Mouse (Mus musculus) heart, adult 9 months (tissue): ENCODE results near the gene Prkn.

Experiments
- DNase-seq, 2 experiments: peaks; one replicate each; pipeline ENCODE4 v3.0.0; 2022; ENCODE audit warnings: low spot score in 2 of 2

Gene Prkn

DNA sequence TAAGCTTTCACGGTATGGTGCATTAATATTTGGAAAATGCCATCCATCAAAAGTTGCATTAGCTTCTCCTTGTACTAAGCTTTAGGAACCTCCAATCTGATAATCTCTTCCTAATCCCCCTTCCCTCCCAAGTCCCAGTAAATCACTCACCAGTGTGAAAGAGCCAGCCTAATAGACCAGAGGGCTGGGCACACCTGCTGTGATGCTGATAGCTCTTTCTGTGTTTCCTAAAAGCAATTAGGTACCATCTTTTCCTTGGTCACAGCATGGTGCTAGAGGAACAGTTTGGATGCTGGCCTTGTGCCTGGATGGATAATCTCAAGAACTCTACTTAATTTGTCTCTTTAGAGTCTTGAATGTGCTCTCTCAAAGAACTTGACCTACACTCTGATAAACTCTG lies 287.0 kb downstream of the Prkn start:
- no peak for DNase-seq

DNA sequence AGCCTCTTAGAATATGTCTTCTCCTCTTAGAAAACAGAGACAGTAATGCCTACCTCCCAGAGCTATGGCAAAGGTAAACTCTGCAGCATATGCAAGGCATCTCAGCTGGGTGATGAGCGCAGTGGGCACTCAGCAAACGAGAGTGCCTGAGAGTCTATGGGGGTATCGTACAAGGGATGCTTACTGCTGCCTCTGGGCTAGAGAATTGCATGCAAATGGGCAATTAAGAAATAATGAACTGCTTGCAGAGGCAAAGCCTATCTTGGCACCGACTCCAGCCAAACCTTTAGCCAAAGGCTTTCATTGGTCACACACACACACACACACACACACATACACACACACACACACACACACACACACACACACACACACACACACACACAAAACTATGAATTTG lies 290.7 kb downstream of the Prkn start:
- no peak for DNase-seq

DNA sequence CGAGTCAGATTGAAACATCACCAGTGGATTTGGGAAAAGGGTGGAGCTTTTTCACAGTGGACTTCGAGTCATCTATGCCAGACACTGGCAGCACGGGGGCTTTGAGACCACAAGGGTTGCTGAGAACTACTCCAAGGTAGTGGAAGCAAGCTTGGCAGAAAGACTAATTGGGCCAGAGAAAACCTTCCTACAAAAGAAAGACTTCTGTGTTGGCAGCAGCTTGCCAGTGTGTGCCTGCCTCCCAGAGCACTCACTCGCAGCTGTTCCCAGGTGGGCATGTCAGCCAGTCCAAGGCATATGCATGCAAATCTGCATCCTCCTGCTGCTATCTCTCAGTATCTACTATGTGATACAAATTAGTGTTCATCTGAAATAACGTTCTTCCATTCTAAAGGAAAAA lies 302.1 kb downstream of the Prkn start:
- DNase-seq = no peak

DNA sequence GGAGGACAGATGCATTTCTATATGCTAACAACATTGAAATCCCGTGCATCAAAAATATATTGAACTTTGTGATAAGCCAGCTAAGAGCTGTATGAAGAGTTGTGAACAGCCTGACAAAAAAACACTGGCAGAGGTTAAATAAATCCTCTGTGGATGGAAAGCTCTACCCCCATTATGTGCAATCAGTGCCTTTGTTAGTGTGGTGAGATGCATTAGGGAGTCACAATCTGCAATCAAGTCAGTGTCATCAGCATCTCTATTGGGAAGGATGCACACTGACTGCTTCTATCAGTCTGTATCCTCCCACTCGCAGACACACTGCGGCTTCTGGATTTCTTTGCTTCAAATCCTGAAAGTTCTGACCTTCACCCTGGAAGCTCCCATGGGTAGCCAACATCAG lies 315.9 kb downstream of the Prkn start:
- no peak for DNase-seq

DNA sequence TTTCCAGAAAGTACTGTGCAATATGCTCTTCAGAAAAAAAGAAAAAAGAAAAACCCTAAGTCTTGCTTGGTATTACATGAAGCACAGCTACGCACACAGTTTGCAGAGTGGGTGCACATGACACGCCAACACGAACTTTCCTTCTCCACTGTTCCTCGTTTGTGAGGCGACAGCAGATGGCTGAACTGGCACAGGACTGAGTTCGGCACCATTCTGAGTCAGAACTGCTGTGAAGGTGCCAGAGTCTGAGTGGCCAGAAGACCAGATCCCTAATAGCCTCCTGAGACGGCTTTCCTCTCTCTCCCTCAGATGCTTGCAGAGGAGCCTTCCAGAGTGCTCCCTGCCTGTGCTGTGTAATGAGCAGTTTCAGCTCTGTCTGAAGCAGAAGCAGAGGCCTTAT lies 317.4 kb downstream of the Prkn start:
- DNase-seq = peak; percentile 4 to 19

DNA sequence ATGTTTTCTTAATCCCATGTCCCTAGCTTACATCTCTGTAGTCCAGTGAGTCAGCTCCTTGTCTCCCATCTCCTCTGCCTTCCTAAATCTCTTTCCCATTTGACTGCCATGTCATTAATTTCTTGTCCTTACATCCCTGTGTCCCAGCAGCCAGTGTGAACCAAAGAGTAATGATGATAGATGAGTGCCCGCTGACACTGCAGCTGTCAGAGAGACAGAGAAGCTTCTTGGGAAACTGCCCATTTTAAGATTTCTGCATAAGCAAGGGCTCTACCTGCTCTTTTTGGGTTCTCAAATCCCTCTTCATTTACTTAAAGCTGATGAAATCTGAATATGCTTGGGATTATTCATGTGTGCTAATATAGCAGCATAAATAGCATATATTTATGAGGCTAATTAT lies 321.3 kb downstream of the Prkn start:
- no peak for DNase-seq

DNA sequence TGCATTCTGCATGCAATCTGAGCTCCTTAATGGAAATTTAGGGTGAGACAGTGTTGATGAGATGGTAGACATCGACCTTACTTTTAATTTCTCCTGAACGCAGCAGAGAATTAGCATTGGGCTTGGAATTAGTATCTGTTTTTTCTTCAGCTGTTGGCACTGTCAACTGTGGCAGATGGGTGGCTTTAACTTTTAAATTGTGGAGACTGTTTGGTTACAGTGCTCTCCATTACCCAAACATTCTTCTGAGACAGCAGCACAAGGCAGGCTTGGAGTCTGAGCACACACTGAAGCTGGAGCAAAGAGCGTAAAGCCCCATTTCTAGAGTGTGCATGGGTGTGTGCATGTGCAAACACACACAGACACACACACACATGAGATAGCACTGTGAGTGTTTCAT lies 322.6 kb downstream of the Prkn start:
- no peak for DNase-seq

DNA sequence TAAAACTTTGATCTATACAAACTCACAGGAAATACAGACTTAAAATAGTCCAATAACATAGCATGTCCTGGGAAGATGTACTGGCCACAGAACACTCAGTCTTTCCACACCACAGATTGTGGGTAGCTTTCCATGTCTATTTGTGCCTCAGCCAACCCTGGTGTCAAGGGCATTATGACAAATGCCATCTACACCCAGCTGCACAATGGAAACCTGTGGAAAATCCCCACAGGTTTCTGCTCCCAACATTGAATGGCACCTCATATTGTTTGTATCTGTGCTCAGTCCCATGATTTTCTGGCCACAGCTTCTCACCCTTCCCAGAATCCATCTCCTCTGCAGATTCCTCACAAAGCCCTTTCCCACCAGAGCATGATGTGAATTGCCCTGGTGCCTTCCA lies 347.2 kb downstream of the Prkn start:
- no peak for DNase-seq

DNA sequence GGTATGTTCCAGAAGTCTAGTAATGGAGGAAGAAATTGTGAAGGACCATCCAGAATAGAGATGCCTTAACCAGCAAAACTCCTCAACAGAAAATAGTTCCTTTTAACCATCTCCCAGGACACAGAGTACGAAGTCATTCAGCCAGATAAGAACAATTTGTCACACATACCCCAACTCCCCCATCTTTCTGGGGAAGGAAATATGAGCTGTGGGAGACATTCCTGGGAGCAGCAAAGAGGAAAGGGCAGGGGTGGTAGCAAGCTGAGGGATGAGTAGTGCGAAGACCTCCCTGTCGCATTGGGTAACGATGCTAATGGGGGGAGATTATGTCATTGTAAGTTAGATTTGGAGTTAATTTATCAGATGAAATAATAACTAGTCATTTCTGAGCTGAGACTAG lies 348.3 kb downstream of the Prkn start:
- DNase-seq = no peak

DNA sequence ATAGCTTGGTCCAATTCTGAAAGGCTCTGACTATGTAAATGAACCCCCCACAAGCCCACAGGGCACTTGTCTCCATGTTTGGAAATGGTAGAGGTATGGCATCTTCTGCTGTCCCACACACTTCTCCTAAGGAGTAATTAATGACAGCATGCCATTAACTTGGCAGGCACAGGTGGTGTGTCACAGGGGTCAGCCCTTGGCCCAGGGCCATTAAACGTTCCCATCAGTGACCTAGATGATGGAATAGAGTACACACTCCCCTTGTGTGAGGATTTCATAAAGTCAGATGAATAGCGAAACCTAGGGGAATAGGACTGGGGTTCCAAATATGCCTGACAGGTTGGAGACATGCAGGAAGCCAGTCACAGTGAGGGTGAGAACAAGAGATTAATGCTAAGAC lies 350.1 kb downstream of the Prkn start:
- no peak for DNase-seq

DNA sequence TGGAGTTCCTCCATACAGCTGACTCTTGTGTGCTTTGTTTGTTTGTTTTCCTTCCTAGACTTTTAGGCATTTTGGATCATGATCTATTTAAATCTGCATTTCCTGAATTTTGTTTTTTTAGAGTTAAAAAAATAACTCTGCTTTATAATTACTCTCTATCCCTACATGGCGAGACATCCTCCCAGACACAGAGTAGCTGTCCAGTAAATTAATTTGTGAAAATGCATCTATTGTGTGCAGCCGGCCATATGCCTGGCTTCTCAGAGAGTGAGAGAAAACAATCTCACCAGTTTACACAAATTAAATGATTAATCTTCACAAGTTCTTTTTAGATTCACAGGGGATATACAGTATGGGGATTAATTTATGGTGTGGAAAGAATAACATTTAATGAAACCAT lies 357.9 kb downstream of the Prkn start:
- DNase-seq = no peak

DNA sequence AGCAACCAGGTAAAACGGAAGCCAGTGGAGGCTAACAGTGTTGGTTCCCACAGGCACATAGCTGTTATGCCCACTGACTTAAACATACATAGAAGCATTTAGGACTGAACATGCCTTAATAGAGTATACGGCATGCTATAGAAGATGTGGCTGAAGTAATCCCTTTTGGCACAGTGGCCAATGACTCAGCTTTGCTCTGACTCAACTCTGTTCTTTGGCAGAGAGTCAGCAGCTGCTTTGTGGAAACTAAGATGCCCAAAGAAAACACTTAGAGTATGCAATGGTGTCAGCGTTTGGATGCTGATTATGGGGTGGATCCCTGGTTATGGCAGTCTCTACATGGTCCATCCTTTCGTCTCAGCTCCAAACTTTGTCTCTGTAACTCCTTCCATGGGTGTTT lies 368.9 kb downstream of the Prkn start:
- DNase-seq = peak in 1 of 2 experiments; percentile 7

DNA sequence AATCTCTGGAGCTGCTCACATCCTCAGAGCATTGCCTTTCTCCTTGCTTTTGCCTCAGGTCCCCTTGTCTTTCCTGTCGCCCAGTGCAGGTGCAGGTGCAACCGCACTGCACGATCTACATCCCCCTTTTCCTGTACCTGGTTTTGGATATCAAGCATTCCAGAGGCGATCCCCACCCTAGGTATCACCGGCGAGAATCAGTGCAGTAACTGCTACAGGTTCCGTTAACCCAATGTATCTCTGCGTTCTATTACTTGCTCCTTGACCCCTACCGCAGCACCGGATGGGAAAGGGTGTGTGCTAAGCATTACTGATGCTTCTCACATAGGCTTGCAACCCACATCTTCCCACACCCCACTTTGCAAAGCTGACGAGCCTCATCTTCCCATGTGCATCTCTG lies 370.8 kb downstream of the Prkn start:
- no peak for DNase-seq

DNA sequence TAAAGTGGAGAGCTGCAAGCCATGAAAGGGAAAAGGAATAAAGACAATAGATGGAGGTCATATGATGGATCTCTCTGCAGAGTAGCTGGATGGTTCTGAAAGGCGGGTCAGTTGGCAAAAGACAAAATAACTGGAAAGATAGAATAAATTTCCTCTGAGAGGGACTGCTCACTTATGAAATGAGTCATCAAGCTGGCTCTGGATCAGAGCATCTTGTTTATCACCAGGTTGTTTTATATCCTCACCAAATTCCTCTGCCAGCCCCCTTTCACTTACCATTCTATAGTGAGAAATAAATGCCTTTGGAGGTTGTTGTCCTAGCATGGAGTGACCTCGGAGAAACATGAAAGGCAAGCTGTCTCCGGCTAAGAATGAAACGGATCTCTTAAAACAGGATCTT lies 371.4 kb downstream of the Prkn start:
- no peak for DNase-seq

DNA sequence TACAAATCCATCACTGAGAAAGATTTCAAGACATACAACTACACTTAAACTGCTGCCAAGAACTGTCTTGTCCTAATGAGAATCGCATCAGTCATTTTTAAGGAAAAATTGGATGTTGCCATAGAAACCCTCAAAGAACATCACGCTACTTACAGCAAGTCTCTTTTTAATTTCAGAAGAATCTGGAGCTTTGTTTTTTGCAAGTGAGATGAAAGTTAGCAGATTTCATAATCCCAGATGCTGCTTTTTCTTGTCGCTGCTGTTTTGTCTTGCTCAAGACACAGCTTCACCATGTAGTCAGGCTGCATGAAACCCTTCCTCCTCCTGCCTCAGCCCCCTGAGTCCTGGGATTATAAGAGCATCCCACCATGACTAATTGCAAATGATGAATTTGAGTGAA lies 373.5 kb downstream of the Prkn start:
- DNase-seq = no peak

DNA sequence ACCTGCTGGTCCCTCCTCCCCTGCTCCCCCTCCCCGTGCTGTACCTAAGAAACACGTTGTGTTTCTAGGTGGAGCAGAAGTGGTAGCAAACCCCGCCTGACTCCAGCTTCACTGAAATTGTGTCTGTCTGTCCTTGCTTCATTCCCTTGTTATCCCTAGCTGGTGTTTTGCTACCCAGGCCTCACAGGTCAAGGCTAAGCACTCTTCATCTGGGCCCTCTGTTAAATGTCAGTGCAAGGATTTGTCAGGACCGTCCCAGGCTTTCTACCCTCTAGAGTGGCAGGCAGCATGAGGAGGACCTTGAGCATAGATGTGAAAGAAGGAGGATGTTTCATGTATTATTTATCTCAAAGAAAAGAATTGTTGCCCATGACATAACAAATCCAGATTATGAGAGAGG lies 388.8 kb downstream of the Prkn start:
- DNase-seq = no peak

DNA sequence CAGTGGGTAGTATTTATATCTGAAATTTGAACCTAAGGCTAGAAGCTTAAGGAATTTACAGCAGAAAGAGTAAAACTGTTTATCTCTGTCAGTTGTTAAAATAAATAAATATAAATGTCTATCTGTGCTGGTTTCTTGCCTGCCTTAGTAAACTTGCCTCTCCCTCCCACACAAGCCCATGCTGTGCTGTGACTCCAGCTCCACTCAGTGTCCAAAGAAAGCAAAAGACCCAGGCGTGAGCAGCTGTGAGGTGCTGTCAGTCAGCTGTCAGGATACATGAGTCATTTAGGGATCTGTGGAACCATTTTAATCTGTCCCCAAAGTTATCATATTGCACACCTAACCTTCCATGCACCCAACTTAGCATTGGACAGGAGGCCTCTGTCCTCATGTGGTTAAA lies 389.2 kb downstream of the Prkn start:
- no peak for DNase-seq

DNA sequence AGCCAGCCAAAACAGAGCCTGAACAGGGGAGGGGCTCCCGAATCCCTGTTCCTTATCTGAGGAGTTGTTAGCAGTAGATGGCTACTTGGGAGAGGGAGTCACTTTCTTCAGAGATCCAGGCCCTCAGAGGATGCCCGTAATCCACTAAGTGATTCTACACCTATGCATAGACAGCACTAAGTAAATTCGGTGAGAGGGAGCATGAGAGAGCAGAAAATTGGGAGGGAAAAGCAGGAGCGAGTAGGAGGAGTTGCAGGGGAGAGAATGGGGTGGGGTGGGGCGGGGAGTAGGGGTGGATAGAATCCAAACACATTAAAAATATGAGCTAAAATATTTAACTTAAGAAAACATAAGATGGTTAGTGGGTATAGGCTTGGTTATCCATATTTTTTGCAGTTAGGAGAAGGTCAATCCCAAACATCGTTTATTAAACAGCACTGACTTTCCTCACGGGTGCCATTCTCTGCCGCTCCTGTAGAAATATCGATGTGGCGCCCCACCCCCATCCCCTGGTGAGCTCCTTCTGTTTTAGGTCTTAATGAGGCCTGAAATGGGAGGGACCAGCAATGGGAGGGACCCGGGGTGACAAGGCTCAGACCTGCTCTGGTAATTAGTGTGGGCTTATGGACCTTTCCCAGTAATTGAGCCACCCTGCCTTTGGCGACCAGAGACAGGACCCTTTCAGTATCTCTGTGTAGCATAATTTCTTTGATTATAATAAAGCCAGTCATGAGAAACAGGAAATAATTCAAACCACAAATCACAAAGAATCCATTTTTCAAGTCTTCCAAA lies 390.6 kb downstream of the Prkn start:
- DNase-seq = no peak

DNA sequence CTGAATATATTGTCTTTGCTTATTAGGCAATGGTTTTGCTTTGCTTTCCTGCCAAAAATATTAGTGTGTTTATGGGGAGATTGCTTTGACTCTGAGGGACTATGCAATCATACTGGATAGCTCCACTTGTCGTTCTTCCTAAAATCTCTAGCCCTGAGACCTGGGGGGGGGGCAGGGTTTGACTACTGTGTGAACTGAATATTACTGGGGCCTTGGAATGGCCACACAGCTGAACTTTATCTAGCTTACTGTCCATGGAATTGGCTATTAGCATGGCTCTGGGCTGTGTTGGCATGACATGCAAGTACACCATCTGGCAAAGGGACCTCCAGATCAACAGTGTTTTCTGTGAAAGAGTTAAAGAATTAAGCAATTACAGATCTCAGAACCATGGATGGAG lies 395.1 kb downstream of the Prkn start:
- no peak for DNase-seq

DNA sequence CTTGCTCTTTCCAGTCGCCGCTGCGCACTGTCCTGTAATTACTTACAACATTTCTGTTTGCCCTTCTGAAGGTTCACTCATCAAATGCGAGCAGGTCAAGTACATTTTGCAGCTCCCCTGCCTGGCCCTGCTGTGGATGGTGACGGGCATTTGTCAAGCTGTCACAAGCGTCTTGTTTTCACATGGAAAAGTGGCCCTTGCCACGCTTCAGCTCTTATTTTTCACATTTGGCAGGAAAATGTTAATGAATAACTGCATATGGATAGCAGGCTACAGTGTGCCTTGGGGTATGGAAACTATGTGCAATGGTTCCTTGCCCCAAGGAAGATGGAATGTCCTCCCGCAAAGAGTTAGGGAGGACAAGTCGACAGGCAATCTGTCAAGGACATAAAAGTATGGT lies 404.9 kb downstream of the Prkn start:
- no peak for DNase-seq

DNA sequence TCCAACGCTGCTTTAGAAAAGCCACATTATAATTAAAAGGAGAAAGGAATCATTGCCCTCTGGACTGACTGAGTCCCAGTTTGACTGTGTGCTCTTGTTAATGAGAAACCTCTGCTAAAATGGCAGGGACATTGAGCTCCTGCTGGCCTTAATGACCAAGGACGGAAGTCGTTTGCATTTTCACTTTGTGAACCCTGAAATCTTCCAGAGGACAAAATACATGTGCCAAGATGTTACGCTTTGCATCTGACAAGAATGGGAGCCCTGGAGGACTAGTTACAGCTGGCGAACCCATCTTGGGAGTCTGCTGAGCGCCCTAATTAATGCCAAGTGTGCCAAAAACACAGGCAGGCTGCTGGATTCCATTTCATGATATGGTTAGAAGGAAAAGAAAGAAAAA lies 409.0 kb downstream of the Prkn start:
- DNase-seq = no peak

DNA sequence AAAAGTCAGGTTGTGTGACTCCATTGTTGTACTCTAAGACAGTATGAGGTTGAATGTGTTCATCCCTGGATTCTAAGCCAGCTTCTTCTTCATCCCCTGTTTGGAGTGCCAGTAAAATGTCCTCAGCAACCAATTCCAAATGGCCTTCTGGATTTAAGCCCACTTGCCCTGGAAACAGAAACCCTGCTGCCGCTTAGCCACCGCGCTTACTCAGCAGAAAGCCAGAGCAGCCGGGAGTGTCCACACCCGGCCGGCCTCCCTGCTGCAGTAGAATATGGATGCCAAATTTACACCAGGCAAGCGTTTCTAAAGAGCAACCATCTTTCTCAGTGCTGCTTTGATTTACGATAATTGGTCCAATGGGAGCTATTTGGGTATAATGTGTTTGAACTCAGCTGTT lies 420.5 kb downstream of the Prkn start:
- peak; percentile 4 to 5 for DNase-seq

DNA sequence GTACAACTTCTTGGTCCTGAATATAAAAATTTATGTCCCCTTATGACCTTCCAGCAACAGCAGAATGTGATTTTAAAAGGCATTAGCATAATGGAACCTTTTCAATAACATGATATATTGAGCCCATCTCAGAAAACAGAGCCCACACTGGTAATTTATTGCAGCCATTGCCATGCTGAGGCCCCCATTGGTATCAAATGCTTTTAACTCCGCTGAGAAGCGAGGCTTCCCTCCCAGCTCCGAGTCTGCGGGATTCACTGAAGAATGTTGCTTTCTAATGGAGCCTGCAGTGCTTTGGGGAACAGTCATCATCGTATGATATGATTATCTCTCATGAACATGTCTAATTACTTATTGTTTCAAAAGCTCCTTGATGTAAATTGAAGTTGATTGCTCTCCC lies 421.5 kb downstream of the Prkn start:
- DNase-seq = no peak

DNA sequence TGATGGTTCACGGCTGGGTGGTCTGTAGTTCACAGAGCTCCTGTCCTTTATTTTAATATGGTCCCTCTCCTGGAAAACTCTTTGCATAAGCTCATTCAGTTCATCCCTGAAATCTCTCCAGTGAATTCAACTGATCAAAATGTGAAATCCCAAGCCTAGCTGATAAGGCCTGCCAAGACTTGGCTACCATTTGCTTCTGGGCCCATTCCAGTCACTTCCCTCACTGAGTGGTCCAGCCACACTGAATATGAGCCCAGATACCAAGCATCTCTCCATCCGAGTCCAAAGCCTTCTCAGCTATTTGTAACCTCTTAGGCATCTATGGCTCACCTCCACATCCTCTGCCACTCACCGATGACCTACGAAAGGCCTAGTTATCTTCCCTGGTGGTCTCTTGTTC lies 427.8 kb downstream of the Prkn start:
- no peak for DNase-seq
